ENCODE assay signal across 11 mouse cellular contexts in the genomic region with DNA sequence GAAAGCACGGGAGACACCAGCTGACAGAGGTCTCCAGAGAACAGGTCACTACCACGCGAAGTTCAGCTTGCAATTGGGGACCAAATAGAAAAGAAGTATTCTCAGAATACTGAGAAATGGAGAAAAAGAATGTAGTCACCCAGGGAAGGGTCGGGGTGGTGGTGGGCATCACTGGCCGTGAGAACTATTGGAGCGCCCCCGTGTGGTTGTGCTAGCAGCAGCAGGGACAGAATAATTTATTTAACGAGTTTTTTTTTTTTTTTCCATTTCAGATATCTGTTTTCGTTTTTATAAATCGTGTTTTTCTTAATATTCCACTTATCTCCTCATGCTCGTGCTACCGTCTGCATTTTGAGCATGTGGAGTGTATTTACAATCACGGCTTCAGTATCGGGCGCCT.
DNase-seq lines count a peak whose midpoint lies in the region; ATAC-seq and TF ChIP-seq lines count a peak whose summit lies in the region.
"Had no signal": no experiment of that assay in that cellular context is flagged by ENCODE, and none has a peak within 500 bp of the region (broad histone marks: within the 10 kb centered on the region; RNA-seq: fewer than 3 reads in every experiment).

No protein-coding gene starts in this region.

- H3K4me1 ChIP-seq in hindbrain, postnatal 0 days (ENCODE audit: insufficient read depth, low read length): peaks cover 15% of the 10 kb centered on the region
- H3K4me1 ChIP-seq in hindbrain, embryonic 14.5 days (replicated peaks; ENCODE audit: control insufficient read depth, insufficient read depth, low read length): peaks cover 34% of the 10 kb centered on the region; the same call in 1 of the 2 replicates

- no peaks in the 10 kb centered on the region for H3K36me3 ChIP-seq in hindbrain, postnatal 0 days (ENCODE audit: insufficient read depth, low read length)
- no peaks in the 10 kb centered on the region for H3K36me3 ChIP-seq in hindbrain, embryonic 14.5 days (replicated peaks; ENCODE audit: control insufficient read depth, insufficient read depth)
- H3K36me3 ChIP-seq: limb, embryonic 13.5 days; stomach, embryonic 15.5 days had no signal

- no peaks in the 10 kb centered on the region for H3K9me3 ChIP-seq in hindbrain, postnatal 0 days (ENCODE audit: low read length)
- no peaks in the 10 kb centered on the region for H3K9me3 ChIP-seq in hindbrain, embryonic 14.5 days (ENCODE audit: control insufficient read depth, low read length)
- H3K9me3 ChIP-seq: limb, embryonic 13.5 days; stomach, embryonic 15.5 days had no signal

- H3K27me3 ChIP-seq in hindbrain, postnatal 0 days (ENCODE audit: insufficient read depth, low read length): no peaks in the 10 kb centered on the region
- no peaks in the 10 kb centered on the region for H3K27me3 ChIP-seq in hindbrain, embryonic 14.5 days (ENCODE audit: control insufficient read depth, insufficient read depth, low read length)

- H3K4me3 ChIP-seq in hindbrain, postnatal 0 days (ENCODE audit: low read length): no peak overlapping the region
- no peak overlapping the region for H3K4me3 ChIP-seq in hindbrain, embryonic 14.5 days (replicated peaks; ENCODE audit: low read length)
- H3K4me3 ChIP-seq: limb, embryonic 13.5 days; stomach, embryonic 15.5 days had no signal

- H3K4me2 ChIP-seq in hindbrain, postnatal 0 days (ENCODE audit: low read depth, low read length): no peak overlapping the region
- H3K4me2 ChIP-seq in hindbrain, embryonic 14.5 days (replicated peaks): no peak overlapping the region
- H3K4me2 ChIP-seq: limb, embryonic 13.5 days; stomach, embryonic 15.5 days had no signal

- peak; percentile 73 for TF ChIP-seq CTCF in hindbrain, postnatal 0 days (IDR thresholded peaks at IDR 0.05; ENCODE audit: low read depth)

- ATAC-seq in CD4-positive, CD25-positive, alpha-beta regulatory T cell, adult 4 months: no peak
- no peak for ATAC-seq in hindbrain, postnatal 0 days
- ATAC-seq in hindbrain, embryonic 14.5 days (ENCODE audit: low FRiP score): no peak
- ATAC-seq: inflammation-experienced regulatory T-cells, adult 6 months had no signal

- H3K9ac ChIP-seq in hindbrain, postnatal 0 days (replicated peaks; ENCODE audit: low read length): no peak overlapping the region
- no peak overlapping the region for H3K9ac ChIP-seq in hindbrain, embryonic 14.5 days
- H3K9ac ChIP-seq: limb, embryonic 13.5 days; stomach, embryonic 15.5 days had no signal

- no peak overlapping the region for H3K27ac ChIP-seq in hindbrain, postnatal 0 days
- no peak overlapping the region for H3K27ac ChIP-seq in hindbrain, embryonic 14.5 days
- H3K27ac ChIP-seq: limb, embryonic 13.5 days; stomach, embryonic 15.5 days had no signal

- 27% methylated on average over 15 of the region's 15 CpGs for WGBS in hindbrain, postnatal 0 days
- whole genome bisulfite sequencing in hindbrain, embryonic 14.5 days: 33% methylated on average over 15 of the region's 15 CpGs

- DNase-seq in CD4-positive, CD25-positive, alpha-beta regulatory T cell, adult 2 months (ENCODE audit: low read depth, low spot score): peak; percentile 39
- DNase-seq in hindbrain, postnatal 0 days (ENCODE audit: low spot score): peak; percentile 72
- DNase-seq in hindbrain, embryonic 14.5 days (ENCODE audit: low spot score): no peak
- DNase-seq in ovary, postnatal 36 days (ENCODE audit: low spot score): peak; percentile 10
- no peak for DNase-seq in ovary, adult 18-20 months (ENCODE audit: low spot score)
- peak; percentile 6 for DNase-seq in lung, postnatal 36 days
- DNase-seq in yolk sac, embryonic 10.5 days (ENCODE audit: low spot score): no peak

Comparison
In these comparisons a context has a peak if more than half of its experiments do, and no peak if none do; other contexts are left out.
1. DNase-seq: peak in CD4-positive, CD25-positive, alpha-beta regulatory T cell, adult 2 months (single experiment), hindbrain, postnatal 0 days (single experiment), ovary, postnatal 36 days (single experiment) and lung, postnatal 36 days (single experiment); none in hindbrain, embryonic 14.5 days (single experiment), ovary, adult 18-20 months (single experiment) and yolk sac, embryonic 10.5 days (single experiment).